In genomic region chr19:61227941-61228701, GRCm38 (mm10) we compare ENCODE assay signal across 8 mouse cellular contexts. TPM values are rescaled to one million over a fixed set of nuclear protein-coding genes. Genes with fewer than 3 reads are reported as not detected.
DNase-seq lines count a peak whose midpoint lies in the region; ATAC-seq lines count a peak whose summit lies in the region.

Gene Csf2ra, minus strand, starts transcription at chr19:61228429.

- peak within 1 kb of the TSS; percentile 66 for H3K4me3 ChIP-seq in embryonic facial prominence, embryonic 15.5 days (replicated peaks)
- H3K4me3 ChIP-seq in lung, embryonic 16.5 days (ENCODE audit: low read length): peak within 1 kb of the TSS; percentile 63

- 56% methylated on average over 36 of the region's 36 CpGs for WGBS in embryonic facial prominence, embryonic 15.5 days
- 57% methylated on average over 36 of the region's 36 CpGs for WGBS in lung, embryonic 16.5 days

- peak within 1 kb of the TSS; percentile 74 for H3K4me2 ChIP-seq in embryonic facial prominence, embryonic 15.5 days (replicated peaks)
- peak within 1 kb of the TSS; percentile 75 for H3K4me2 ChIP-seq in lung, embryonic 16.5 days (ENCODE audit: low read depth, low read length)

- 0 out of 2 replicates have a peak within 1 kb of the TSS, but pooled peaks have one; percentile 9 for H3K9ac ChIP-seq in embryonic facial prominence, embryonic 15.5 days
- peak within 1 kb of the TSS; percentile 64 for H3K9ac ChIP-seq in lung, embryonic 16.5 days (ENCODE audit: low read length)

- no peaks in the 10 kb centered on the region for H3K9me3 ChIP-seq in embryonic facial prominence, embryonic 15.5 days (replicated peaks)
- peaks cover 7% of the 10 kb centered on the region for H3K9me3 ChIP-seq in lung, embryonic 16.5 days (ENCODE audit: control insufficient read depth, low read length)

- no peaks in the 10 kb centered on the region for H3K36me3 ChIP-seq in embryonic facial prominence, embryonic 15.5 days
- H3K36me3 ChIP-seq in lung, embryonic 16.5 days (ENCODE audit: control insufficient read depth, insufficient read depth, low read length): no peaks in the 10 kb centered on the region

- ATAC-seq in embryonic facial prominence, embryonic 15.5 days (ENCODE audit: insufficient number of reproducible peaks, low FRiP score, low TSS enrichment, low read depth): no peak
- ATAC-seq in hematopoietic stem cell, adult 5-6 weeks (replicated peaks in 1 of 2; ENCODE audit: insufficient read depth in 1 of 2, low FRiP score in 2 of 2, low TSS enrichment in 1 of 2, low read depth in 1 of 2, poor library complexity in 2 of 2, severe bottlenecking in 2 of 2): peak in 1 of 2 experiments; percentile 6; a peak in 2 of 4 replicates
- ATAC-seq in lung, embryonic 16.5 days (ENCODE audit: low read depth): no peak

- H3K4me1 ChIP-seq in embryonic facial prominence, embryonic 15.5 days: peaks cover 20% of the 10 kb centered on the region
- H3K4me1 ChIP-seq in lung, embryonic 16.5 days (replicated peaks; ENCODE audit: control insufficient read depth, insufficient read depth, low read length): no peaks in the 10 kb centered on the region

- DNase-seq in ES-CJ7 (ENCODE audit: low read depth, low spot score) (peak; percentile 78), MN1 (ENCODE audit: low spot score) (no peak)
- DNase-seq in adrenal gland, postnatal 10 days: peak; percentile 16
- peak; percentile 26 to 50 for DNase-seq in layer of hippocampus, postnatal 10 days (ENCODE audit: low spot score in 2 of 2)
- peak; percentile 58 to 71 for DNase-seq in right cerebral cortex, postnatal 10 days (ENCODE audit: low spot score in 2 of 2)

- H3K27me3 ChIP-seq in embryonic facial prominence, embryonic 15.5 days: no peaks in the 10 kb centered on the region
- no peaks in the 10 kb centered on the region for H3K27me3 ChIP-seq in lung, embryonic 16.5 days (ENCODE audit: control insufficient read depth, insufficient read depth, low read depth, low read length)

- H3K27ac ChIP-seq in embryonic facial prominence, embryonic 15.5 days (replicated peaks): peak within 1 kb of the TSS; percentile 89
- peak within 1 kb of the TSS; percentile 90 for H3K27ac ChIP-seq in lung, embryonic 16.5 days (ENCODE audit: low read length)

RNA-seq across cellular contexts. Expression of gene Csf2ra, which starts in this region (rescaled TPM):
- total RNA-seq in adrenal gland, postnatal 10 days (2021): 10 to 100 TPM; 14.8 to 24.7 TPM
- 39.5 and 41.9 TPM in 2 replicates for polyA plus RNA-seq in embryonic facial prominence, embryonic 15.5 days (2015; fragmentation: Nextera tagmentation; extraction: Ambion mirVana)
- total RNA-seq in hematopoietic stem cell, adult 5-6 weeks (2017): 19.8 and 28.6 TPM in 2 replicates
- 10 to 100 TPM; 35.6 to 47.9 TPM for total RNA-seq in layer of hippocampus, postnatal 10 days (2021)
- polyA plus RNA-seq in lung, embryonic 16.5 days (2015; fragmentation: Nextera tagmentation; extraction: Ambion mirVana): 31.0 and 33.4 TPM in 2 replicates
